Mouse (Mus musculus): Measurements from ENCODE around the gene Kank1. TPM values are rescaled to one million over a fixed set of nuclear protein-coding genes. Genes with fewer than 3 reads are reported as not detected.

Gene Kank1
- polyA plus RNA-seq, 1 experiment: not detected

DNA sequence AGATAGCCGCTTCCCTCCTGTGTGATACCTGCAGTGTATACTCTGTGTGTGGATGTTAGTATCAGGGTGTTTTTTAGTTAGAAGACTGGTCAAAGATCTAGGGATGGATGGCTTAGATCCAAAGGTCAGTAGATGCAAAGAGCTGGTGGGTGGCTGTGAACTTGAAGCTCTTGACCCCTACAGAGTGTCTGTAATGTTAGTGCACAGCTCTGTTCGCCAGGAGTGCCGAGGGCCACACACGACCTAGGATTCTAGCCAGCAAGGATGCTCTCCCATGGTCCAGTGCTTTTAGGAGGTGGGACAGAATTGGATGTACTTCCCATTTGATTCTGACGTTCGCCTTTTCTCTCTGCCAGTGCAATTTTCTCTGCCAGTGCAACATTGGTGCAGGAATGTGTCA is 201.5 kb downstream of the Kank1 start:
- no peaks in the 10 kb centered on the region for H3K27me3 ChIP-seq (ENCODE audit: control insufficient read depth)
- TF ChIP-seq TAL1 (IDR thresholded peaks at IDR 0.05; ENCODE audit: low read length) (no peak), GATA1 (IDR thresholded peaks at IDR 0.05; ENCODE audit: low read length) (no peak)
- no peaks in the 10 kb centered on the region for H3K36me3 ChIP-seq (ENCODE audit: control insufficient read depth)
- no peak overlapping the region for H3K4me3 ChIP-seq (replicated peaks)
- no peaks in the 10 kb centered on the region for H3K4me1 ChIP-seq (ENCODE audit: control insufficient read depth)
- H3K9me3 ChIP-seq (ENCODE audit: control insufficient read depth, low read length): no peaks in the 10 kb centered on the region

GRCm38 (mm10) chr19:25439807-25440206 is 203.0 kb downstream of the Kank1 start:
- Histone ChIP-seq H3K27me3 (ENCODE audit: control insufficient read depth) (no peaks in the 10 kb centered on the region), H3K4me3 (replicated peaks) (no peak overlapping the region), H3K9me3 (ENCODE audit: control insufficient read depth, low read length) (no peaks in the 10 kb centered on the region), H3K4me1 (ENCODE audit: control insufficient read depth) (no peaks in the 10 kb centered on the region), H3K36me3 (ENCODE audit: control insufficient read depth) (no peaks in the 10 kb centered on the region)
- TF ChIP-seq TAL1 (IDR thresholded peaks at IDR 0.05; ENCODE audit: low read length): no peak
- no peak for TF ChIP-seq GATA1 (IDR thresholded peaks at IDR 0.05; ENCODE audit: low read length)

DNA sequence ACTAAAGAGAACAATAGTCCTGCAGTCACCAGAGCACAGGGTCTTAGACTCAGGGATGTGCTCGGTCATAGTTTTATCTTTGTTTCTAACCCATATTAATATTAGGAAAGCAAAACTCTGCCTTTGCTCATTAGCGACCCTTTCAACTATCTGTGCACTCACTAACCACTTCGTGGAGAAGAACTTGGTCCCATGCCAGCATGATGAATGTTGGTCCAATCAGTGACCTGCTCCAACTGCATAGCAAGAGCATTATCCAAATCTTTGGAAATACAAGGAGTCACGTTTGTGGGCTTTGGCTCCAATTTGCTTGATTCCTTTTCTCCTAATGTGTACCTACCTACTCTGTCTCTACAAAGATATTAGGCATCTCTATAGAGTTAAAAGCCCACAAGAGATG is 204.0 kb downstream of the Kank1 start:
- H3K27me3 ChIP-seq (ENCODE audit: control insufficient read depth): no peaks in the 10 kb centered on the region
- no peaks in the 10 kb centered on the region for H3K36me3 ChIP-seq (ENCODE audit: control insufficient read depth)
- no peaks in the 10 kb centered on the region for H3K4me1 ChIP-seq (ENCODE audit: control insufficient read depth)
- H3K4me3 ChIP-seq (replicated peaks): no peak overlapping the region
- H3K9me3 ChIP-seq (ENCODE audit: control insufficient read depth, low read length): no peaks in the 10 kb centered on the region
- TF ChIP-seq GATA1 (IDR thresholded peaks at IDR 0.05; ENCODE audit: low read length) (no peak), TAL1 (IDR thresholded peaks at IDR 0.05; ENCODE audit: low read length) (no peak)

- H3K27me3 ChIP-seq (ENCODE audit: control insufficient read depth): no peaks in the 10 kb centered on the region
- TF ChIP-seq GATA1 (IDR thresholded peaks at IDR 0.05; ENCODE audit: low read length): no peak
- no peak for TF ChIP-seq TAL1 (IDR thresholded peaks at IDR 0.05; ENCODE audit: low read length)
- no peaks in the 10 kb centered on the region for H3K36me3 ChIP-seq (ENCODE audit: control insufficient read depth)
- H3K9me3 ChIP-seq (ENCODE audit: control insufficient read depth, low read length): no peaks in the 10 kb centered on the region
- no peak overlapping the region for H3K4me3 ChIP-seq (replicated peaks)
- H3K4me1 ChIP-seq (ENCODE audit: control insufficient read depth): no peaks in the 10 kb centered on the region
Observed at GRCm38 (mm10) chr19:25445054-25445453, 208.3 kb downstream of the Kank1 start.

- Histone ChIP-seq H3K36me3 (ENCODE audit: control insufficient read depth) (no peaks in the 10 kb centered on the region), H3K4me1 (ENCODE audit: control insufficient read depth) (no peaks in the 10 kb centered on the region), H3K27me3 (ENCODE audit: control insufficient read depth) (no peaks in the 10 kb centered on the region), H3K9me3 (ENCODE audit: control insufficient read depth, low read length) (no peaks in the 10 kb centered on the region), H3K4me3 (replicated peaks) (no peak overlapping the region)
- no peak for TF ChIP-seq GATA1 (IDR thresholded peaks at IDR 0.05; ENCODE audit: low read length)
- no peak for TF ChIP-seq TAL1 (IDR thresholded peaks at IDR 0.05; ENCODE audit: low read length)
Observed at GRCm38 (mm10) chr19:25445842-25446241, 209.1 kb downstream of the Kank1 start.

- no peak for TF ChIP-seq GATA1 (IDR thresholded peaks at IDR 0.05; ENCODE audit: low read length)
- no peak for TF ChIP-seq TAL1 (IDR thresholded peaks at IDR 0.05; ENCODE audit: low read length)
- Histone ChIP-seq H3K27me3 (ENCODE audit: control insufficient read depth) (no peaks in the 10 kb centered on the region), H3K9me3 (ENCODE audit: control insufficient read depth, low read length) (no peaks in the 10 kb centered on the region), H3K36me3 (ENCODE audit: control insufficient read depth) (no peaks in the 10 kb centered on the region), H3K4me1 (ENCODE audit: control insufficient read depth) (no peaks in the 10 kb centered on the region), H3K4me3 (replicated peaks) (no peak overlapping the region)
Observed at GRCm38 (mm10) chr19:25446683-25447082, 209.9 kb downstream of the Kank1 start.

GRCm38 (mm10) chr19:25447373-25447772 is 210.6 kb downstream of the Kank1 start:
- TF ChIP-seq GATA1 (IDR thresholded peaks at IDR 0.05; ENCODE audit: low read length) (no peak), TAL1 (IDR thresholded peaks at IDR 0.05; ENCODE audit: low read length) (no peak)
- no peak overlapping the region for H3K4me3 ChIP-seq (replicated peaks)
- H3K27me3 ChIP-seq (ENCODE audit: control insufficient read depth): no peaks in the 10 kb centered on the region
- no peaks in the 10 kb centered on the region for H3K36me3 ChIP-seq (ENCODE audit: control insufficient read depth)
- H3K4me1 ChIP-seq (ENCODE audit: control insufficient read depth): no peaks in the 10 kb centered on the region
- H3K9me3 ChIP-seq (ENCODE audit: control insufficient read depth, low read length): no peaks in the 10 kb centered on the region

- Histone ChIP-seq H3K4me1 (ENCODE audit: control insufficient read depth) (no peaks in the 10 kb centered on the region), H3K36me3 (ENCODE audit: control insufficient read depth) (no peaks in the 10 kb centered on the region), H3K9me3 (ENCODE audit: control insufficient read depth, low read length) (peaks cover 3% of the 10 kb centered on the region; the same call in 1 of the 2 replicates), H3K4me3 (replicated peaks) (no peak overlapping the region), H3K27me3 (ENCODE audit: control insufficient read depth) (no peaks in the 10 kb centered on the region)
- TF ChIP-seq GATA1 (IDR thresholded peaks at IDR 0.05; ENCODE audit: low read length) (no peak), TAL1 (IDR thresholded peaks at IDR 0.05; ENCODE audit: low read length) (no peak)
Observed at GRCm38 (mm10) chr19:25450869-25451629, 214.3 kb downstream of the Kank1 start.

DNA sequence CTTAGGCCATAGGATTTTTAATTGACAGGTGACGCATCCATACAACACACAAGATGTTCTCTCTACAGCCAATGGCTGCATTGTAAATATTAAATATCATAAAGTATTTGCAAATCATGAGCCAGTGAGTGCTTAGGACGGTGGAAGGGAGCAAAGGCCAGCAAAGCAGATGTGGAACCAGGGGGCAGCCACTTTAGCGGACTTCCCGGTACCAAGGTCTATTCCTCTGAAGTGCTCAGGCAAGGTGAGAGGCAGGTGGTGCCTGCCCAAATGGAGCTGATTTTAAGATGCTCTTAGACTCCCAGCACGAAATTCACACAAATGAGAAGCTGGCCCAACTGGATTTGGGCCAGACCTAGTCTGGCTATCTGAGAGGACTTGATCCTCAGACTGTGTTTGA is 216.4 kb downstream of the Kank1 start:
- Histone ChIP-seq H3K4me3 (replicated peaks) (no peak overlapping the region), H3K9me3 (ENCODE audit: control insufficient read depth, low read length) (peaks cover 10% of the 10 kb centered on the region), H3K27me3 (ENCODE audit: control insufficient read depth) (no peaks in the 10 kb centered on the region), H3K36me3 (ENCODE audit: control insufficient read depth) (no peaks in the 10 kb centered on the region), H3K4me1 (ENCODE audit: control insufficient read depth) (no peaks in the 10 kb centered on the region)
- TF ChIP-seq GATA1 (IDR thresholded peaks at IDR 0.05; ENCODE audit: low read length) (no peak), TAL1 (IDR thresholded peaks at IDR 0.05; ENCODE audit: low read length) (no peak)

DNA sequence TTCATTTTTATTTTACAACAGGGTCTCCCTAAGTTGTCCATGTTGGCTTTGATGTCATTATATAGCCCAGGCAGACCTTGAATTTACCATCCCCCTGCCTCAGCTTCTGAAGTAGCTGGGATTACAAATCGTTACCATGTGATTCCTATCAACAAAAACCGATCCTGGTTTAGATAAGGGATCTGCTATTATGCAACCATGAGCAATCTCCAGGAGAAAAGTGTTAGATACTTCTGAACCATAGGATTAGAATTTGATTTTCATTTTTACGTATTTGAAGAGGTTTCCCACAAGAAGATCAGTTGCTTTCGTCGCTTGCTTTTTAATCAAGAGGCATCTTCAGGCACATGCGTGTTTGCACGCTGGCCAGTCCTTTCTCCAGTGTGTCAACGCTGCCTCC is 224.0 kb downstream of the Kank1 start:
- TF ChIP-seq GATA1 (IDR thresholded peaks at IDR 0.05; ENCODE audit: low read length): no peak
- TF ChIP-seq TAL1 (IDR thresholded peaks at IDR 0.05; ENCODE audit: low read length): no peak
- Histone ChIP-seq H3K4me3 (replicated peaks) (no peak overlapping the region), H3K27me3 (ENCODE audit: control insufficient read depth) (no peaks in the 10 kb centered on the region), H3K4me1 (ENCODE audit: control insufficient read depth) (no peaks in the 10 kb centered on the region), H3K36me3 (ENCODE audit: control insufficient read depth) (no peaks in the 10 kb centered on the region), H3K9me3 (ENCODE audit: control insufficient read depth, low read length) (peaks cover 25% of the 10 kb centered on the region)
